Mouse (Mus musculus): ENCODE results near the gene Pde4a.

- TF ChIP-seq EP300 (IDR thresholded peaks at IDR 0.05; ENCODE audit: insufficient read depth, low read depth, low read length) (0 out of 2 replicates have a peak, but pooled peaks have one; percentile 45), POLR2A (IDR thresholded peaks at IDR 0.05; ENCODE audit: insufficient read depth, low read depth, low read length) (peak; percentile 62)
Observed at GRCm38 (mm10) chr9:21220490-21221382, 55.2 kb downstream of the Pde4a start.
